Mouse (Mus musculus): ENCODE measurements around the gene Xab2. TPM values are rescaled to one million over a fixed set of nuclear protein-coding genes. Genes with fewer than 3 reads are reported as not detected.

Gene Xab2
- total and polyA plus RNA-seq, 3 experiments = 49.9 to 60.7 (median 57.1) TPM

GRCm38 (mm10) chr8:3652845-3653244 lies 31.7 kb upstream of the Xab2 start:
- no peak overlapping the region for H3K4me3 ChIP-seq (replicated peaks in 1 of 3; ENCODE audit: low read depth in 2 of 3, low read length in 2 of 3, poor library complexity in 1 of 3)
- H3K4me2 ChIP-seq (ENCODE audit: insufficient read depth, low read depth, poor library complexity, severe bottlenecking) = no peak overlapping the region
- H3K36me3 ChIP-seq (replicated peaks in 1 of 2; ENCODE audit: control insufficient read depth in 1 of 2, insufficient read depth in 1 of 2, low read length in 1 of 2) = no peaks in the 10 kb centered on the region
- H3K27ac ChIP-seq (ENCODE audit: insufficient read depth, low read depth) = no peak overlapping the region
- no peaks in the 10 kb centered on the region for H3K27me3 ChIP-seq (replicated peaks)
- in situ Hi-C loops (cut with MboI; ENCODE audit: low pct_ligation_motif_present, low pct_unique_long_range_greater_than_20kb, low sequenced_read_pairs) = no loop called here
- H3K9me3 ChIP-seq (replicated peaks; ENCODE audit: low read length) = no peaks in the 10 kb centered on the region
- no peaks in the 10 kb centered on the region for H3K79me2 ChIP-seq (replicated peaks; ENCODE audit: control insufficient read depth, extremely low read depth, insufficient read depth, poor library complexity, severe bottlenecking)
- dilution Hi-C loops (cut with MboI; ENCODE audit: extremely low pct_ligation_motif_present, extremely low pct_unique_long_range_greater_than_20kb, low sequenced_read_pairs) = no loop called here
- peaks cover 5 to 16% of the 10 kb centered on the region in 2 experiments for H3K4me1 ChIP-seq (ENCODE audit: control insufficient read depth in 1 of 2, insufficient read depth in 2 of 2)
- no peak for TF ChIP-seq JUN (IDR thresholded peaks at IDR 0.05; ENCODE audit: insufficient read depth, low read depth, low read length)
- no peak for TF ChIP-seq USF2 (conservative IDR thresholded peaks at IDR 0.05; ENCODE audit: low read depth, low read length)
- TF ChIP-seq IRF4 (IDR thresholded peaks at IDR 0.05; ENCODE audit: low read depth, low read length) = no peak
- TF ChIP-seq SIN3A (IDR thresholded peaks at IDR 0.05; ENCODE audit: low read length) = no peak
- TF ChIP-seq POLR2A (IDR thresholded peaks at IDR 0.05; ENCODE audit: low read depth, low read length) = no peak
- TF ChIP-seq MAX (IDR thresholded peaks at IDR 0.05; ENCODE audit: low read length) = no peak
- TF ChIP-seq SMC3 (IDR thresholded peaks at IDR 0.05; ENCODE audit: low read depth, low read length) = no peak
- no peak for TF ChIP-seq RCOR1 (conservative IDR thresholded peaks at IDR 0.05; ENCODE audit: low read depth, low read length)
- no peak for TF ChIP-seq ZC3H11A (IDR thresholded peaks at IDR 0.05; ENCODE audit: low read depth, low read length)
- TF ChIP-seq HCFC1 (IDR thresholded peaks at IDR 0.05; ENCODE audit: low read depth, low read length) = no peak
- TF ChIP-seq UBTF (IDR thresholded peaks at IDR 0.05; ENCODE audit: low read depth, low read length) = no peak
- TF ChIP-seq MEF2A (IDR thresholded peaks at IDR 0.05; ENCODE audit: borderline replicate concordance, low read depth, low read length) = no peak
- no peak for TF ChIP-seq ZNF384 (IDR thresholded peaks at IDR 0.05; ENCODE audit: low read depth, low read length)
- TF ChIP-seq CHD2 (IDR thresholded peaks at IDR 0.05; ENCODE audit: low read length) = no peak
- TF ChIP-seq TCF12 (IDR thresholded peaks at IDR 0.05; ENCODE audit: low read depth, low read length) = no peak
- no peak overlapping the region for H3K9ac ChIP-seq (ENCODE audit: insufficient read depth, low read depth)
- DNase-seq (ENCODE audit: extremely low read depth) = no peak

GRCm38 (mm10) chr8:3648990-3649389 lies 27.9 kb upstream of the Xab2 start:
- no peak overlapping the region for H3K4me2 ChIP-seq (ENCODE audit: insufficient read depth, low read depth, poor library complexity, severe bottlenecking)
- DNase-seq (ENCODE audit: extremely low read depth) = no peak
- no peak overlapping the region for H3K9ac ChIP-seq (ENCODE audit: insufficient read depth, low read depth)
- no peaks in the 10 kb centered on the region for H3K27me3 ChIP-seq (replicated peaks)
- H3K79me2 ChIP-seq (replicated peaks; ENCODE audit: control insufficient read depth, extremely low read depth, insufficient read depth, poor library complexity, severe bottlenecking) = no peaks in the 10 kb centered on the region
- H3K4me1 ChIP-seq (ENCODE audit: control insufficient read depth in 1 of 2, insufficient read depth in 2 of 2) = peaks cover 0 to 9% of the 10 kb centered on the region in 2 experiments; a peak in 2 of 4 replicates
- H3K4me3 ChIP-seq (replicated peaks in 1 of 3; ENCODE audit: low read depth in 2 of 3, low read length in 2 of 3, poor library complexity in 1 of 3) = no peak overlapping the region
- in situ Hi-C loops (cut with MboI; ENCODE audit: low pct_ligation_motif_present, low pct_unique_long_range_greater_than_20kb, low sequenced_read_pairs) = no loop called here
- H3K36me3 ChIP-seq (replicated peaks in 1 of 2; ENCODE audit: control insufficient read depth in 1 of 2, insufficient read depth in 1 of 2, low read length in 1 of 2) = no peaks in the 10 kb centered on the region
- TF ChIP-seq HCFC1 (IDR thresholded peaks at IDR 0.05; ENCODE audit: low read depth, low read length) (no peak), CTCF (conservative IDR thresholded peaks at IDR 0.05 in 1 of 2, IDR thresholded peaks at IDR 0.05 in 1 of 2; ENCODE audit: low read depth in 2 of 2, low read length in 2 of 2) (no peak), JUN (IDR thresholded peaks at IDR 0.05; ENCODE audit: insufficient read depth, low read depth, low read length) (no peak), USF1 (IDR thresholded peaks at IDR 0.05; ENCODE audit: low read depth, low read length) (no peak), RCOR1 (conservative IDR thresholded peaks at IDR 0.05; ENCODE audit: low read depth, low read length) (no peak), SIN3A (IDR thresholded peaks at IDR 0.05; ENCODE audit: low read length) (no peak), POLR2A (IDR thresholded peaks at IDR 0.05; ENCODE audit: low read depth, low read length) (no peak), BHLHE40 (IDR thresholded peaks at IDR 0.05; ENCODE audit: low read depth, low read length) (no peak), SMC3 (IDR thresholded peaks at IDR 0.05; ENCODE audit: low read depth, low read length) (no peak), CHD2 (IDR thresholded peaks at IDR 0.05; ENCODE audit: low read length) (no peak), NELFE (IDR thresholded peaks at IDR 0.05; ENCODE audit: low read depth, low read length) (no peak), IRF4 (IDR thresholded peaks at IDR 0.05; ENCODE audit: low read depth, low read length) (no peak), TBP (conservative IDR thresholded peaks at IDR 0.05; ENCODE audit: low read depth, low read length) (no peak), POLR2AphosphoS2 (IDR thresholded peaks at IDR 0.05; ENCODE audit: low read depth, low read length) (no peak), ZMIZ1 (IDR thresholded peaks at IDR 0.05; ENCODE audit: low read depth, low read length) (no peak), E2F4 (IDR thresholded peaks at IDR 0.05; ENCODE audit: insufficient replicate concordance, low read depth, low read length) (no peak), NRF1 (IDR thresholded peaks at IDR 0.05; ENCODE audit: low read depth, low read length) (no peak), MYC (IDR thresholded peaks at IDR 0.05; ENCODE audit: low read depth, low read length) (no peak), ZKSCAN1 (IDR thresholded peaks at IDR 0.05; ENCODE audit: borderline replicate concordance, low read depth, low read length) (no peak)
- dilution Hi-C loops (cut with MboI; ENCODE audit: extremely low pct_ligation_motif_present, extremely low pct_unique_long_range_greater_than_20kb, low sequenced_read_pairs) = no loop called here
- H3K9me3 ChIP-seq (replicated peaks; ENCODE audit: low read length) = no peaks in the 10 kb centered on the region
- H3K27ac ChIP-seq (ENCODE audit: insufficient read depth, low read depth) = no peak overlapping the region
